Mouse (Mus musculus) thymus, postnatal 14 days (tissue): ENCODE measurements around the gene Mreg.
A peak's percentile ranks its signal among the peaks of the same experiment; 100 is the strongest.

ENCODE experiments used
- DNase-seq: peaks from one replicate; pipeline ENCODE4 v3.0.0; 2021

Mreg gene

GRCm38 (mm10) chr1:72226887-72227481 is 14.9 kb upstream of the Mreg start:
- no peak for DNase-seq

DNA sequence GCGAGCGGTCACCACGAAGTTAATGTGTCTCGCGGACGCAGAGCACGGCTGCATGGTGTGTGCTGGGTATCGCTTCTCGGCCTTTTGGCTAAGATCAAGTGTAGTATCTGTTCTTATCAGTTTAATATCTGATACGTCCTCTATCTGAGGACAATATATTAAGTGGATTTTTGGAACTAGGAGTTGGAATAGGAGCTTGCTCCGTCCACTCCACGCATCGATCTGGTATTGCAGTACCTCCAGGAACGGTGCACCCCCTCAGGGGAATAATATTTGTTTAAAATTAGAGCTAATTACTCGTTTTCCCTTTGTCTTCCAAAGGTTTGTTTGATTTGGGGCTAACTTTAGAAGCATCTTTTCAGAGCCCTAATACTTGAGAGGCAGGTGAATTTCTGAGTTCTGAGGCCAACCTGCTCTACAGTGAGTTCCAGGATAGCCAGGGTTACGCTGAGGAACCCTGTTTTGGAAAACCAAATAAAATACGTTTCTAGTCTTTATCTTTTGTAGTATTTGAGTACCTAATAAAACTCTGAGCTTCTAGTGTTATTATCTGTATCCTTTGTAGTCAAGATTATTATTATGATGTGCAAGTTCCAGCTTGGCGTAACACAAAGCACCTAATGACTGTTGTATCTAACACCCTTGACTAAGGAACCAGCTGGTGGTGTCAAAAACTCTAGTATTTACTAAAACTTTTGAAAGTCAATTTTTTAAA is 14.2 kb upstream of the Mreg start:
- DNase-seq, result peak; percentile 35

- DNase-seq, result peak; percentile 91
These were observed 13.6 kb upstream of the Mreg start for GRCm38 (mm10) chr1:72225720-72226171.

DNA sequence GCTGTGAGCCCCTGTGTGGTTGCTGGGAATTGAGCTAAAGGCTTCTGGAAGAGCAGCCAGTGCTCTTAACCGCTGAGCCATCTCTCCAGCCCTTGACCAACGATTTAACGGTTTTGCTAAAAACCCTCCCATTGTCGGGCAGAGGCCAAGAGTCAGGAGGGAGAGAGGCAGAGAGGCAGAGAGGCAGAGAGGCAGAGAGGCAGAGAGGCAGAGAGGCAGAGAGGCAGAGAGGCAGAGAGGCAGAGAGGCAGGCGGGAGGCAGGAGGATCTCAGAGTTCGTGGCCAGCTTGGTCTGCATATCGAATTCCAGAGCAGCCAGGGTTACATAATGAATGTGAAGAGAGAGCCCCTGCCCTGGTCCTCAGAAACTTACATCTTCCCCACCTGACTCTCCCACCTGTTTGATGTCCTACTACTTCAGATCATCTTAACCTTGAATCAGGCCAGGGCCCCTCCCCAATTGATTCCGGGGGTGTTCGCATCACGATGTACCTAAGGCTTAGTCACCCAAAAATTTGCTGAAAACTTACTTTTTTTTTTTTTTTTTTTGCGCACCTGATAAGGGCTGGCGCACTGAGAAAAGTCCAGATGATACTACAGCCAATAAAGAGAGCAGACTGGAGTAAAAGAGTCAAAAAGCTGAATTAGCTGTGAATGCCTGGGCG is 13.1 kb upstream of the Mreg start:
- peak; percentile 17 for DNase-seq

GRCm38 (mm10) chr1:72220008-72220407 is 7.9 kb upstream of the Mreg start:
- DNase-seq, result no peak

DNA sequence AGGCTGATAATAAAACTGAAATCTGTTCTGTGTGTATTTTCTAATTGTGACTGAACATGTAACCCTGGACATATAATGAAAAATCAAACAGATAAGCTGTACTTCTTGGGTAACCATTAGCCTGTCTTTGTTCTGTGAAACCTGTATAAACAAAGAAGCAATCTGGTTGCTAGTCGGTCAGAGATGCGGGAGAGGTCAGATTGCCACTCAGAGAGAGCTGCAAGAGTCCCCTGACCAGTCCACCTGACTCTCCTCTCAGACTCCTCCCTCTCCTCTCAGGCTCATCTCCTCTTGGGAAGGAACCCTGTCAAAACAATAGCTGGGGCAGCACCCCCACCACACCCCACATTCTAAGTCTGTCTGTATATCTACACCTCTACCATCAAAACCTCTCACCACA is 7.0 kb upstream of the Mreg start:
- no peak for DNase-seq

GRCm38 (mm10) chr1:72218626-72219025 is 6.5 kb upstream of the Mreg start:
- DNase-seq, result no peak

DNA sequence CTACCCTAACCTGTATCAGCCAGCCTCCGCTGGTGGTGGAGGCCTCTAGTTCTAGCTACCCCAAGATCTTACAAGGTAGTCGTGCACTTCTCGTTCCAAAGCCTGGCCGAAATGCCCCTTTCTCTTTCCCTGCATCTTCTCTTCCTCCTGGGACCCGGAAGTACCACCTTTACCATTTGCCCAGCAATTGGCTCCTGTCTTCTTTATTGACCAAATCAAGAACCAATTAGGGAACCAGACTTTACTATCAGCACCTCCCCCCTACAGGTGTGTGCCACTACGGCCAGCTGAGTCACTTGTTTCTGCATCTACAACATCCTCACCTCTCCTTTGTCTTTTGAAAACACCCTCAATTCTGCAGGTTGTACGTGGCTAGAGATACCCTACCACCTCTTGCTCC is 4.7 kb upstream of the Mreg start:
- no peak for DNase-seq

GRCm38 (mm10) chr1:72215174-72215573 is 3.1 kb upstream of the Mreg start:
- DNase-seq, result no peak

GRCm38 (mm10) chr1:72214470-72214961 is 2.4 kb upstream of the Mreg start:
- DNase-seq, result no peak

GRCm38 (mm10) chr1:72213954-72214353 is 1.8 kb upstream of the Mreg start:
- DNase-seq, result no peak

DNA sequence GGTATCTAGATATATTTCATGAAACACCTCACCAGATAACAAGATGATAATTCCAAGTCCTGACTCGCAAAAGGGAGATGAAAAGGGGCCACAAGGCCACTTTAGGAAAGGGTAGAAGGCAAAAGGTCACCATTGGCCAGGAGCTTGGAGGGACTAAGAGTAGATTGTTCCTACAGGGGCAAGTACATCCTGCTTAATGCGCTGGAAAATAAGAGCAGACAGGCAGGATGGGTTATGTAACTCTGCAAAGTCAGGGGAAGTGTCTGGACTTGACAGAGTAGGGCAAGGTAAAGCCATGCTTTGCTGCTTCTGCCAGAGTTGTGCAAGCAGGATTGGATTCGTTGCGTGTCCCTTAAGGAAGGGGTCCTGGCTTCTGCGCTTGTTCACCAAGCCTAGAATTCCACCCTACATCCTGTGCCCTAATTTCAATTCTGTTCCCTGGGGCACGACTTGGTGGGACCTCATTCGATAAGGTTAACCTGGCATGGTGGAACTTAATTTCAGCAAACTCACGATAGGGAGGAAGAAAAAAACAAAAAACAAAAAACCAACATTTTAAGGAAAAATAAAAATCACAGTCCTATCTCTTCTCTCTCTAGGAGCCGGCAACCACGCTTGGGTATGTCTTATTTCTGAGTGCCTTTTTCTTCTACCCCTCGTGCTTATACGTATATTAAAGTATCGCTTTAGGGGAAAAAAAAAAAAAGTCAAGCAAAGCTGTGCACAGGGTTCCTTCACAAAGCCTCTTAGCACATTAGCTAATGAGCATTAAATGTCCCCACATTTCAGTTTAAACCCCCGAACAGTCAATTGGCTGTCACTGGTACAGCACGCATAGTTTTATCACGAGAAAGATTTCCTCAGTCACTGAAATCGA is 1.1 kb downstream of the Mreg start:
- DNase-seq, result no peak

GRCm38 (mm10) chr1:72208095-72208494 is 4.0 kb downstream of the Mreg start:
- DNase-seq, result no peak

DNA sequence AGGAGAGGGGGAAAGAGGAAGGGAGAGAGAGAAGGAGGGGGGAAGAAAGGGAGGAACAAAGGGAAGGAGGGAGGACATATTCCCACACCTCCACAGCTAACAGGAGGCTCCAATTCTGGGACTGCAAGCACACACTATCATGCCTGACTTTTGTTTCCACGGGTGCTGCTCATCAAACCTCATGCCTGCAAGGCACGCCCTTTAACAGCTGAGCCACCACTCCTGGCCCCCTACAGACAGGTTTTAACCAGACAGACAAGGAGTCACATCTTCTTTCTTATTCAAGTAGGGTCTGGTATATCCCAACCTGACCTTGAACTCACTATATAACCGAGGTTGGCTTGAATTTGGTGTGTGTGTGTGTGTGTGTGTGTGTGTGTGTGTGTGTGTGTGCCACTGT is 7.0 kb downstream of the Mreg start:
- DNase-seq, result no peak

GRCm38 (mm10) chr1:72203204-72203603 is 8.9 kb downstream of the Mreg start:
- DNase-seq, result no peak

DNA sequence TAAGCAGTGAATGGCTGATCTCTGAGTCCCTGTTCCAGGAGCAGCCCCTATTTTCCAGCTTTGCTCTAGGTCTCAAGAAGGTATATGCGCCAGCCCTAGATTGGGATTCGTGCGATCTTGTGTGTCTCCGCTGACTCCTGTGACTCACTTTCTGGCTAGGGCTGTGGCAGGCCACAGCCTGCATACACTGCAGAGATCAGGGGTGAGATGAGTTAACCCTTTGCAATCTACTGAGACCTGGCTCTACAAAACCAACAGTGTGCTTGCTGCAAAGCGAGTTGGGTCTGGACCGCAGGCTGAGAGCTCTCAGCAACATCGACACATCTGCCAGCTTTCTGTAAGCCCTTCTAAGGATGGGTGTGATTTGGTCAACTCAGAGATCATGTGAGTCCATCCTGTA is 9.4 kb downstream of the Mreg start:
- DNase-seq, result no peak

DNA sequence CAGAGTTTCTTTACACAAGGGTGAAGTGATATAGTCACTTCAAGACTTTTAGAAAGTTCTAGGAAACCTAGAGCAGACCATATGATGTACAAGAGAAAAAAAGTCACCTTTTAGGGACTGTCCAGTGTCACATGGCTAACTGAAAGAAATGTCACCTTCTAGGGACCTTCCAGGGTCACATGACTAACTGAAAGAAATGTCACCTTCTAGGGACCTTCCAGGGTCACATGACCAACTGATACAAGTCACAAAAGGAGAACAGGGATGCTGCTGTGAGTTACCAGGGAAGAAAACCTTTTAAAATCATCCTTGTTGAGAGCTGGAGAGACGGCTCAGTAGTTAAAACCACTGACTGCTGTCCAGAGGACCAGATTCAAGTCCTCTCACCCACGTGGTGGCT is 10.0 kb downstream of the Mreg start:
- DNase-seq, result no peak

- no peak for DNase-seq
These were observed 11.0 kb downstream of the Mreg start for GRCm38 (mm10) chr1:72201126-72201525.

- no peak for DNase-seq
These were observed 13.8 kb downstream of the Mreg start for GRCm38 (mm10) chr1:72198142-72198806.

DNA sequence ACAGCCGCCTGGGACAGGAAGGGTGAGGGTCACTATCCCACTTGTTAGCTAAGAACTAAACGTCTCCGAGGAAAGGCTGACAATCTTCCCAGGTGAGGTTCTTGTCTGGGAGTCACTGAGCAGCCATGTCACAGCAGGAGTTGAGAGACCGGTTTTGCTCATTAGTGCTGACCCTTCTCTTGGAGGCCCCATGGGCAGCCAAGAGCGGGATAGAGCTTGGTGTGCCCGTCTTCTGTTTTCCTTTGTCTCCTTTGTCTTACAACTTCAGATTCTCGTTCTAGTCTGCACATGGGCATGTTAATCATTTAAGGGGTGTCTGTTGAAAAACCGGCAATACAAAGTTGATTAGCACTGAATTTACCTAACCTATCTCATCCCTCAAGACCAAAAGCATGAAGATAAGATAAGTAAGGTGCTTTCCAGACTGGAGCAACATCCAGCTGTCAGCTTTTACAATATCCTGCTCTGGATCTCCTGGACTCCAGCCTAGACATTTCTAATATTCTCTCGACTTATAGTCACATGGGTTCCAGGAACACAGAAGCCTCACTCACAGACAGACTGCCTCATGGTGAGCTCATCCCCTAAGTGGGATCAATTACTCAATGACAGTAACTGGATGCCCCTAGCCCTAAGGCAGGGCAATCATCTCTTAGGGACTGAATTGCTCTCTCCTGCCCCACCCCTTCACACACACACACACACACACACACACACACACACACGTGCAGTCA is 15.3 kb downstream of the Mreg start:
- no peak for DNase-seq

DNA sequence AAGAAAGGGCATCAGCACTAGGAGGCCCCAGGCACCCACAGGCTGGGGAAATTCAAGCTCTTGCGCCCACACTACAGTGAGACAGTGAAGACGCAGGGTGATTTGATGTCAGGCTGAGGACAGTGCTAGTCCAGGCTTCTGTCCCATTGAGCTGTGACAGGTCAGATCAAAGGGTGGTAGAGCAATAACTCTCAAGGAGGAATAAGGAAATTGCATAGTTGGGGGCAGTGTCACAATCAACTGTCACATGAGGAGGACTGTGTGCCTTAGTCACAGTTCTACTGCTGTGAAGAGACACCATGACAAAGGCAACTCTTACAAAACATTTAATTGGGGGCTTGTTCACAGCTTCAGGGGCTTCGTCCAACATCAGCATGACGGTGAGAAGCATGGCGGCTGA is 16.0 kb downstream of the Mreg start:
- no peak for DNase-seq

- no peak for DNase-seq
These were observed 20.7 kb downstream of the Mreg start for GRCm38 (mm10) chr1:72191449-72191848.
